Mouse (Mus musculus): ENCODE results near the gene Wars2.

DNA sequence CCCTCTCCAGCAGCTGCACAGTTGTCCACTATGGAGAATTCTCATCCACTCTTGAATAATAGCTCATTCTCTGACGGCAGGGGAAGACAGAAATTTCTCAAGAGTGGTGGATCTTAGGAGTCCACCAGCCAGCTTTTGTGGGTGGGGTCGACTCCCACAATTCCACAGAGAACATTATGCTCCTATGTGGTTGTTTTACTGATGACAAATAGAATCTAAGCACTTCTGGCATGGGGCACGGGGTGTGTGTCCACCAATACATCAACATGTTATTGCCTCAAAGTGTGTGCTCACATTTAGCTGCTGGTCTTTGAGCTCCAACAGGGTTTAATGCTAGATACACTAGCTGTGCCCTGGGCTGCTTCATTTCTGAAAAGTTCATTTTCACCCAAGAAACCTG, 105.8 kb downstream of the Wars2 start:
- TF ChIP-seq HCFC1 (IDR thresholded peaks at IDR 0.05; ENCODE audit: borderline replicate concordance, insufficient read depth, low read length) (no peak), ZNF384 (IDR thresholded peaks at IDR 0.05; ENCODE audit: low read depth, low read length) (no peak), ZC3H11A (IDR thresholded peaks at IDR 0.05; ENCODE audit: borderline replicate concordance, low read depth, low read length) (no peak), CHD2 (IDR thresholded peaks at IDR 0.05; ENCODE audit: low read depth, low read length) (no peak)

All from ES-E14 (cell line).